Comparison of ENCODE assay signal across 9 mouse cellular contexts in genomic region chr2:124611226-124611625, GRCm38 (mm10).
A peak's percentile ranks its signal among the peaks of the same experiment; 100 is the strongest.
DNase-seq lines count a peak whose midpoint lies in the region; ATAC-seq and TF ChIP-seq lines count a peak whose summit lies in the region.
"Had no signal": no experiment of that assay in that cellular context is flagged by ENCODE, and none has a peak within 500 bp of the region (broad histone marks: within the 10 kb centered on the region; RNA-seq: fewer than 3 reads in every experiment).

No protein-coding gene starts in this region.

- H3K9me3 ChIP-seq in liver, embryonic 15.5 days (replicated peaks), result no peaks in the 10 kb centered on the region

- peak overlapping the region; percentile 11; the same call in 1 of the 2 replicates for H3K27ac ChIP-seq in spleen, adult 2 months (ENCODE audit: insufficient read depth, low read length)
- H3K27ac ChIP-seq in liver, embryonic 15.5 days (replicated peaks), result no peak overlapping the region

- 21% methylated on average over 13 of the region's 13 CpGs for WGBS in spleen, adult 2 months
- 15% methylated on average over 13 of the region's 13 CpGs for WGBS in liver, embryonic 15.5 days (ENCODE audit: insufficient replicate concordance)

- TF ChIP-seq POLR2A in spleen, adult 2 months (IDR thresholded peaks at IDR 0.05; ENCODE audit: low read depth, low read length), result no peak

- H3K4me1 ChIP-seq in spleen, adult 2 months (ENCODE audit: control insufficient read depth, insufficient read depth, insufficient read length), result peaks cover 8% of the 10 kb centered on the region
- H3K4me1 ChIP-seq in liver, embryonic 15.5 days (replicated peaks), result peaks cover 4% of the 10 kb centered on the region; the same call in 1 of the 2 replicates

- no peak for ATAC-seq in liver, embryonic 15.5 days (ENCODE audit: insufficient read depth)

- peak overlapping the region; percentile 65 for H3K4me2 ChIP-seq in liver, embryonic 15.5 days

- peak; percentile 26 for DNase-seq in embryo, embryonic 9.5 days (ENCODE audit: extremely low spot score)
- DNase-seq in embryo, embryonic 10.5 days (ENCODE audit: low spot score), result no peak
- no peak for DNase-seq in spleen, adult 2 months (ENCODE audit: low read depth in 1 of 2, low spot score in 2 of 2)
- DNase-seq in spleen, postnatal 36 days (ENCODE audit: low spot score in 2 of 2), result no peak
- DNase-seq in thymus, postnatal 36 days, result no peak
- DNase-seq in layer of hippocampus, postnatal 10 days (ENCODE audit: low spot score in 2 of 2), result no peak
- DNase-seq in cerebellum, postnatal 25 days, result no peak
- DNase-seq: kidney, adult 8-10 months had no signal

- peaks cover 15% of the 10 kb centered on the region for H3K27me3 ChIP-seq in spleen, adult 2 months (ENCODE audit: control insufficient read depth, insufficient read depth, low read length)
- H3K27me3 ChIP-seq in liver, embryonic 15.5 days, result peaks cover 42% of the 10 kb centered on the region

- peak overlapping the region; percentile 20; the same call in 1 of the 2 replicates for H3K4me3 ChIP-seq in spleen, adult 2 months (ENCODE audit: extremely low read depth, insufficient read depth, insufficient read length)
- H3K4me3 ChIP-seq in liver, embryonic 15.5 days (replicated peaks), result peak overlapping the region; percentile 56

- no peak for TF ChIP-seq CTCF in spleen, adult 2 months (IDR thresholded peaks at IDR 0.05; ENCODE audit: extremely low read depth, insufficient read depth, insufficient read length, insufficient replicate concordance)

- H3K9ac ChIP-seq in liver, embryonic 15.5 days, result no peak overlapping the region

- H3K36me3 ChIP-seq in spleen, adult 2 months (ENCODE audit: control insufficient read depth, insufficient read depth, low read length), result no peaks in the 10 kb centered on the region
- H3K36me3 ChIP-seq in liver, embryonic 15.5 days (replicated peaks), result no peaks in the 10 kb centered on the region
